Mouse (Mus musculus) thymus, adult 2 months (tissue): ENCODE results near the gene Ppp1r10. TPM values are rescaled to one million over a fixed set of nuclear protein-coding genes. Genes with fewer than 3 reads are reported as not detected.
"Not testable (repeated sequence)": the region's sequence is repeated elsewhere in the genome, so short reads cannot be mapped to it uniquely, and the experiment has no call there.

Source experiments
- DNase-seq: peaks from one replicate; pipeline ENCODE4 v3.0.0; 2021
- H3K27ac ChIP-seq: fragments of 200-500 bp; 2 replicates; pipeline ENCODE4 v1.5.1; 2012; ENCODE audit warnings: low read length, control low read depth; ENCODE audit not compliant: control insufficient read depth, insufficient read depth
- H3K27me3 ChIP-seq: fragments of 200-500 bp; 2 replicates; pipeline ENCODE4 v1.6.1; 2012; ENCODE audit warnings: mild to moderate bottlenecking, low read length, moderate library complexity, mixed read lengths; ENCODE audit not compliant: control insufficient read depth, insufficient read depth
- H3K36me3 ChIP-seq: fragments of 200-500 bp; 2 replicates; pipeline ENCODE4 v1.6.1; 2012; ENCODE audit warnings: mild to moderate bottlenecking, low read length, moderate library complexity; ENCODE audit not compliant: control insufficient read depth, insufficient read depth
- H3K4me1 ChIP-seq: fragments of 200-500 bp; replicated peaks from 2 replicates; pipeline ENCODE4 v1.6.1; 2012; ENCODE audit warnings: low read length; ENCODE audit not compliant: control insufficient read depth, insufficient read depth
- H3K4me3 ChIP-seq: fragments of 200-500 bp; 2 replicates; pipeline ENCODE4 v1.5.1; 2012; ENCODE audit warnings: mild to moderate bottlenecking, low read length, control low read depth, moderate library complexity; ENCODE audit not compliant: control insufficient read depth, insufficient read depth
- CTCF ChIP-seq: fragments of 200-500 bp; IDR thresholded peaks from 2 replicates; pipeline ENCODE4 v1.5.1; 2012; ENCODE audit warnings: mild to moderate bottlenecking, control low read depth, low read length, moderate library complexity, borderline replicate concordance; ENCODE audit not compliant: control insufficient read depth, poor library complexity, insufficient read depth; ENCODE audit errors: extremely low read depth
- POLR2A ChIP-seq: fragments of 200-500 bp; IDR thresholded peaks from 2 replicates; pipeline ENCODE4 v1.6.1; 2012; ENCODE audit warnings: mild to moderate bottlenecking, low read length, control low read depth, moderate library complexity; ENCODE audit not compliant: control insufficient read depth, poor library complexity, insufficient read depth; ENCODE audit errors: extremely low read depth
- WGBS: fragments of 180-500 bp; shearing (Covaris S2); methylation state at CpG from one replicate; pipeline ENCODE4 v1.1.7; 2018; 5-methylcytosine and 5-hydroxymethylcytosine counted together
- polyA plus RNA-seq: library from polyadenylated mRNA; depleted of rRNA; stranded (reverse); fragments of >200 nt; gene quantifications from 2 replicates; pipeline ENCODE4 v1.2.3, GENCODE M21; 2012

Gene Ppp1r10
- polyA plus RNA-seq, 1 experiment = 63.0 TPM

DNA sequence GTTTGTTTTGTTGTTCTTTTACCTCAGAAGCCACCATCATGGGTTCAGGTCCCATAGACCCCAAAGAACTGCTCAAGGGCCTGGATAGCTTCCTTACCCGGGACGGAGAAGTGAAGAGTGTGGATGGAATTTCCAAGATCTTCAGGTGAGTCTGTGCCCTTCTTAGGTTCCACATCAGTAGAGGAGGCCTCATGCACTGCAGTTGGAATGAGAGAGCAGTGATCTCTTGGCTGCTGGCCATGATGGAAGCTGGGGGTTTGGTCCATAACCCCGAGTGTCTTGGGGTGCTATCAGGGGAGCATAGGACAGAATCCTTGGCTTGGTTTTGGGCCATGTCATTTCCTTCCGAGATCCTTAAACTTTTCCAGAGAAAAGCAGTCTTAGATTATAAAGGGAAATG is 7.0 kb downstream of the Ppp1r10 start:
- no peak for DNase-seq
- 94% methylated on average over 4 of the region's 4 CpGs for WGBS
- peaks cover 53% of the 10 kb centered on the region for H3K36me3 ChIP-seq
- no peaks in the 10 kb centered on the region for H3K27me3 ChIP-seq
- TF ChIP-seq CTCF (no peak), POLR2A (no peak)
- no peak overlapping the region for H3K4me3 ChIP-seq
- peaks cover 6% of the 10 kb centered on the region for H3K4me1 ChIP-seq
- no peak overlapping the region for H3K27ac ChIP-seq

DNA sequence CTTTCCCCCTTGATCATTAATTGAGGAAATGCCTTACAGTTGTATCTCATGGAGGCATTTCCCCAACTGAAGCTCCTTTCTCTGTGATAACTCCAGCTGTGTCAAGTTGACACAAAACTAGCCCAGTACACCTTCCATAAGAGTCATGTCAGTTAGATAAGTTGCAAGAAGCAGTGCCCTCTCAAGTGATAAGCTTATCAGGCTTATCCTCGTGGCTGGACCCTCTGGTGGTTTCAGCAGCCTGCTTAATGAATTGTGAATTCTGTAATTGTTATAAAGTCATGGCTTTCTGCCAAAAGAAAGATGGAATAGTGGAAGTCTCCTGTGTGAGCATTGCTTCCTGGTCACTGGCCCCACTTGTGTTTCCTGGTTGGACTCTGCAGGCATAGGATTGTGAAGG is 11.2 kb downstream of the Ppp1r10 start:
- no peak overlapping the region for H3K4me3 ChIP-seq
- no peaks in the 10 kb centered on the region for H3K4me1 ChIP-seq
- TF ChIP-seq CTCF = no peak
- no peak for DNase-seq
- H3K36me3 ChIP-seq = peaks cover 82% of the 10 kb centered on the region
- H3K27ac ChIP-seq = no peak overlapping the region
- no peaks in the 10 kb centered on the region for H3K27me3 ChIP-seq
- 89% methylated on average over 1 of the region's 1 CpGs for WGBS

GRCm38 (mm10) chr17:35929534-35929933 is 13.3 kb downstream of the Ppp1r10 start:
- Histone ChIP-seq H3K27ac (no peak overlapping the region), H3K36me3 (peaks cover 66% of the 10 kb centered on the region), H3K4me3 (no peak overlapping the region), H3K27me3 (no peaks in the 10 kb centered on the region), H3K4me1 (no peaks in the 10 kb centered on the region)
- no peak for DNase-seq
- WGBS = 100% methylated on average over 2 of the region's 2 CpGs
- no peak for TF ChIP-seq POLR2A
- no peak for TF ChIP-seq CTCF

- DNase-seq = no peak
- H3K4me3 ChIP-seq = no peak overlapping the region
- TF ChIP-seq CTCF (no peak), POLR2A (no peak)
- peaks cover 55% of the 10 kb centered on the region for H3K36me3 ChIP-seq
- no peak overlapping the region for H3K27ac ChIP-seq
- H3K4me1 ChIP-seq = no peaks in the 10 kb centered on the region
- H3K27me3 ChIP-seq = no peaks in the 10 kb centered on the region
- 97% methylated on average over 12 of the region's 12 CpGs for WGBS
Observed at GRCm38 (mm10) chr17:35930627-35931026, 14.4 kb downstream of the Ppp1r10 start.

GRCm38 (mm10) chr17:35932608-35933007 is 16.4 kb downstream of the Ppp1r10 start:
- no peak overlapping the region for H3K27ac ChIP-seq
- H3K27me3 ChIP-seq = no peaks in the 10 kb centered on the region
- TF ChIP-seq CTCF (no peak), POLR2A (no peak)
- no peak overlapping the region for H3K4me3 ChIP-seq
- 97% methylated on average over 4 of the region's 4 CpGs for WGBS
- H3K4me1 ChIP-seq = no peaks in the 10 kb centered on the region
- no peak for DNase-seq
- peaks cover 36% of the 10 kb centered on the region for H3K36me3 ChIP-seq

- not testable (repeated sequence) for H3K4me3 ChIP-seq, H3K27me3 ChIP-seq, DNase-seq, H3K4me1 ChIP-seq, H3K27ac ChIP-seq, H3K36me3 ChIP-seq
- 91% methylated on average over 14 of the region's 14 CpGs for WGBS
Observed at GRCm38 (mm10) chr17:35935763-35936162, 19.5 kb downstream of the Ppp1r10 start.

GRCm38 (mm10) chr17:35937700-35938348 is 21.6 kb downstream of the Ppp1r10 start:
- WGBS = 50% methylated on average over 2 of the region's 2 CpGs
- H3K4me1 ChIP-seq = no peaks in the 10 kb centered on the region
- TF ChIP-seq POLR2A = no peak
- TF ChIP-seq CTCF = peak; percentile 36; the same call in 1 of the 2 replicates
- H3K27ac ChIP-seq = no peak overlapping the region
- no peak overlapping the region for H3K4me3 ChIP-seq
- DNase-seq = peak; percentile 57
- no peaks in the 10 kb centered on the region for H3K36me3 ChIP-seq
- no peaks in the 10 kb centered on the region for H3K27me3 ChIP-seq
